In genomic region chr7:55912118-55912517, GRCm38 (mm10) we compare ENCODE assay signal across 19 mouse cellular contexts. TPM values are rescaled to one million over a fixed set of nuclear protein-coding genes. Genes with fewer than 3 reads are reported as not detected.
DNase-seq lines count a peak whose midpoint lies in the region; ATAC-seq and TF ChIP-seq lines count a peak whose summit lies in the region.
"Had no signal": no experiment of that assay in that cellular context is flagged by ENCODE, and none has a peak within 500 bp of the region (broad histone marks: within the 10 kb centered on the region; RNA-seq: fewer than 3 reads in every experiment).

No protein-coding gene starts in this region.

- no peak for DNase-seq in right cerebral cortex, postnatal 36 days (ENCODE audit: low spot score in 2 of 2)
- DNase-seq: adrenal gland, postnatal 14 days; cerebellum, adult 18-20 months; cerebellum, adult 9-10 months; cerebellum, postnatal 14 days; gastrocnemius, postnatal 14 days had no signal

- no peak for TF ChIP-seq CTCF in bone marrow macrophage, adult 2 months (IDR thresholded peaks at IDR 0.05; ENCODE audit: low read depth, low read length)
- no peak for TF ChIP-seq CTCF in small intestine, adult 2 months (IDR thresholded peaks at IDR 0.05; ENCODE audit: extremely low read depth, insufficient read length, insufficient replicate concordance, low read depth, low read length)

- H3K9me3 ChIP-seq in intestine, embryonic 16.5 days (ENCODE audit: control insufficient read depth, low read length) = no peaks in the 10 kb centered on the region
- H3K9me3 ChIP-seq in heart, embryonic 11.5 days (replicated peaks; ENCODE audit: control insufficient read depth, low read length) = no peaks in the 10 kb centered on the region
- H3K9me3 ChIP-seq: embryonic facial prominence, embryonic 12.5 days; embryonic facial prominence, embryonic 15.5 days; forebrain, embryonic 15.5 days; heart, embryonic 12.5 days; heart, embryonic 15.5 days; hindbrain, embryonic 10.5 days; hindbrain, embryonic 13.5 days had no signal

- ATAC-seq in intestine, embryonic 16.5 days = peak; percentile 75
- ATAC-seq in heart, embryonic 11.5 days (replicated peaks; ENCODE audit: insufficient number of reproducible peaks, low FRiP score, low TSS enrichment) = no peak
- ATAC-seq: forebrain, embryonic 15.5 days; hindbrain, embryonic 16.5 days had no signal

- H3K4me1 ChIP-seq in bone marrow macrophage, adult 2 months (ENCODE audit: control insufficient read depth, insufficient read depth, low read length) = peaks cover 24% of the 10 kb centered on the region
- H3K4me1 ChIP-seq in brown adipose tissue, adult 24 weeks (ENCODE audit: control insufficient read depth, insufficient read depth, insufficient read length, low read length) = no peaks in the 10 kb centered on the region
- no peaks in the 10 kb centered on the region for H3K4me1 ChIP-seq in intestine, embryonic 16.5 days (ENCODE audit: control insufficient read depth, insufficient read depth, low read length)
- peaks cover 9% of the 10 kb centered on the region; the same call in 1 of the 2 replicates for H3K4me1 ChIP-seq in small intestine, adult 2 months (ENCODE audit: control insufficient read depth, insufficient read depth, insufficient read length, low read length)
- H3K4me1 ChIP-seq in heart, embryonic 11.5 days (ENCODE audit: control insufficient read depth, insufficient read depth, low read length) = no peaks in the 10 kb centered on the region
- H3K4me1 ChIP-seq: embryonic facial prominence, embryonic 12.5 days; embryonic facial prominence, embryonic 15.5 days; forebrain, embryonic 15.5 days; heart, embryonic 12.5 days; heart, embryonic 15.5 days; hindbrain, embryonic 10.5 days; hindbrain, embryonic 13.5 days had no signal

- H3K36me3 ChIP-seq in intestine, embryonic 16.5 days (ENCODE audit: control insufficient read depth, insufficient read depth, low read length) = peaks cover 13% of the 10 kb centered on the region; the same call in 1 of the 2 replicates
- peaks cover 51% of the 10 kb centered on the region for H3K36me3 ChIP-seq in small intestine, adult 2 months (ENCODE audit: control insufficient read depth, insufficient read depth, low read length)
- peaks cover 37% of the 10 kb centered on the region for H3K36me3 ChIP-seq in heart, embryonic 11.5 days (ENCODE audit: control insufficient read depth, insufficient read depth, low read length)

- H3K27me3 ChIP-seq in intestine, embryonic 16.5 days (replicated peaks; ENCODE audit: control insufficient read depth, insufficient read depth, low read length) = no peaks in the 10 kb centered on the region
- no peaks in the 10 kb centered on the region for H3K27me3 ChIP-seq in small intestine, adult 2 months (ENCODE audit: control insufficient read depth, insufficient read depth, low read length)
- no peaks in the 10 kb centered on the region for H3K27me3 ChIP-seq in heart, embryonic 11.5 days (ENCODE audit: control insufficient read depth, insufficient read depth, low read length)
- H3K27me3 ChIP-seq: embryonic facial prominence, embryonic 12.5 days; embryonic facial prominence, embryonic 15.5 days; forebrain, embryonic 15.5 days; heart, embryonic 12.5 days; heart, embryonic 15.5 days; hindbrain, embryonic 13.5 days had no signal

- H3K4me3 ChIP-seq in bone marrow macrophage, adult 2 months (ENCODE audit: insufficient read depth, low read length) = no peak overlapping the region
- H3K4me3 ChIP-seq in brown adipose tissue, adult 24 weeks (ENCODE audit: insufficient read depth, low read depth, low read length) = no peak overlapping the region
- H3K4me3 ChIP-seq in intestine, embryonic 16.5 days (ENCODE audit: low read length) = no peak overlapping the region
- no peak overlapping the region for H3K4me3 ChIP-seq in small intestine, adult 2 months (ENCODE audit: low read depth, low read length)
- no peak overlapping the region for H3K4me3 ChIP-seq in heart, embryonic 11.5 days (ENCODE audit: low read depth, low read length)
- H3K4me3 ChIP-seq: embryonic facial prominence, embryonic 12.5 days; embryonic facial prominence, embryonic 15.5 days; forebrain, embryonic 15.5 days; heart, embryonic 12.5 days; heart, embryonic 15.5 days; hindbrain, embryonic 10.5 days; hindbrain, embryonic 13.5 days had no signal

- peak overlapping the region; percentile 80 for H3K27ac ChIP-seq in bone marrow macrophage, adult 2 months (ENCODE audit: insufficient read depth, low read depth, low read length)
- H3K27ac ChIP-seq in brown adipose tissue, adult 24 weeks (replicated peaks; ENCODE audit: low read depth, low read length) = peak overlapping the region; percentile 27; the same call in 1 of the 2 replicates
- H3K27ac ChIP-seq in intestine, embryonic 16.5 days (ENCODE audit: low read length) = peak overlapping the region; percentile 70
- H3K27ac ChIP-seq in small intestine, adult 2 months (ENCODE audit: insufficient read depth, low read depth, low read length) = peak overlapping the region; percentile 96
- no peak overlapping the region for H3K27ac ChIP-seq in heart, embryonic 11.5 days (ENCODE audit: low read depth, low read length)
- H3K27ac ChIP-seq: embryonic facial prominence, embryonic 12.5 days; embryonic facial prominence, embryonic 15.5 days; forebrain, embryonic 15.5 days; heart, embryonic 15.5 days; hindbrain, embryonic 10.5 days; hindbrain, embryonic 13.5 days had no signal

- no peak overlapping the region for H3K9ac ChIP-seq in intestine, embryonic 16.5 days (ENCODE audit: low read depth, low read length)
- H3K9ac ChIP-seq in heart, embryonic 11.5 days (ENCODE audit: low read depth, low read length) = no peak overlapping the region
- H3K9ac ChIP-seq: embryonic facial prominence, embryonic 12.5 days; embryonic facial prominence, embryonic 15.5 days; forebrain, embryonic 15.5 days; heart, embryonic 12.5 days; heart, embryonic 15.5 days; hindbrain, embryonic 13.5 days had no signal

- WGBS in intestine, embryonic 16.5 days = 88% methylated on average over 5 of the region's 5 CpGs
- 56% methylated on average over 5 of the region's 5 CpGs for WGBS in small intestine, adult 2 months
- 90% methylated on average over 5 of the region's 5 CpGs for WGBS in heart, embryonic 11.5 days (ENCODE audit: insufficient replicate concordance)

- TF ChIP-seq POLR2A in bone marrow macrophage, adult 2 months (IDR thresholded peaks at IDR 0.05; ENCODE audit: borderline replicate concordance, low read depth, low read length) = no peak
- TF ChIP-seq POLR2A in small intestine, adult 2 months (IDR thresholded peaks at IDR 0.05; ENCODE audit: low read depth, low read length) = no peak

- H3K4me2 ChIP-seq in intestine, embryonic 16.5 days (ENCODE audit: low read depth, low read length) = no peak overlapping the region
- H3K4me2 ChIP-seq in heart, embryonic 11.5 days = no peak overlapping the region
- H3K4me2 ChIP-seq: embryonic facial prominence, embryonic 12.5 days; embryonic facial prominence, embryonic 15.5 days; forebrain, embryonic 15.5 days; heart, embryonic 12.5 days; heart, embryonic 15.5 days; hindbrain, embryonic 13.5 days had no signal

RNA-seq across cellular contexts. Expression of gene Nipa2, which starts 50.2 kb away (rescaled TPM):
- polyA plus RNA-seq in bone marrow macrophage, adult 2 months (2012; ENCODE audit: insufficient read depth, insufficient read length, missing spikeins) = 60.9 and 66.4 TPM in 2 replicates
- 19.3 and 20.0 TPM in 2 replicates for polyA plus RNA-seq in brown adipose tissue, adult 24 weeks (2012; ENCODE audit: insufficient read depth, insufficient read length, missing spikeins)
- 55.9 and 71.0 TPM in 2 replicates for polyA plus RNA-seq in intestine, embryonic 16.5 days (2015; fragmentation: Nextera tagmentation; extraction: Ambion mirVana)
- polyA plus RNA-seq in small intestine, adult 2 months (2012; rRNA removed) = 28.3 and 44.3 TPM in 2 replicates
- 41.1 and 47.9 TPM in 2 replicates for polyA plus RNA-seq in heart, embryonic 11.5 days (2014; fragmentation: Nextera tagmentation; extraction: Ambion mirVana)
